Mouse (Mus musculus): ENCODE measurements around the gene Olfr376. TPM values are rescaled to one million over a fixed set of nuclear protein-coding genes. Genes with fewer than 3 reads are reported as not detected.

The Olfr376 gene
- polyA plus RNA-seq, 1 experiment from 2014 or later: not detected

Other genes with a start within 250 kb of the Olfr376 start
- 25.0 and 26.3 TPM in 2 replicates for gene Haspin, start 233.0 kb upstream of the Olfr376 start, polyA plus RNA-seq (2016; fragmentation: Nextera tagmentation; extraction: Ambion mirVana)
- 0.10 and 0.18 TPM in 2 replicates for gene P2rx5, start 210.8 kb upstream of the Olfr376 start, polyA plus RNA-seq (2016; fragmentation: Nextera tagmentation; extraction: Ambion mirVana)
- gene Emc6, start 194.2 kb upstream of the Olfr376 start, polyA plus RNA-seq (2016; fragmentation: Nextera tagmentation; extraction: Ambion mirVana): 122 and 123 TPM in 2 replicates
- gene Tax1bp3, start 194.2 kb upstream of the Olfr376 start, polyA plus RNA-seq (2016; fragmentation: Nextera tagmentation; extraction: Ambion mirVana): 189 and 206 TPM in 2 replicates
- gene Ctns, start 172.2 kb upstream of the Olfr376 start, polyA plus RNA-seq (2016; fragmentation: Nextera tagmentation; extraction: Ambion mirVana): 17.4 and 18.4 TPM in 2 replicates
- 0.49 and 0.86 TPM in 2 replicates for gene Shpk, start 171.8 kb upstream of the Olfr376 start, polyA plus RNA-seq (2016; fragmentation: Nextera tagmentation; extraction: Ambion mirVana)
- 0.10 TPM in 1 of 2 replicates, not detected in the other for gene Trpv1, start 137.0 kb upstream of the Olfr376 start, polyA plus RNA-seq (2016; fragmentation: Nextera tagmentation; extraction: Ambion mirVana)
- 0.04 TPM in 1 of 2 replicates, not detected in the other for gene Trpv3, start 103.9 kb upstream of the Olfr376 start, polyA plus RNA-seq (2016; fragmentation: Nextera tagmentation; extraction: Ambion mirVana)
- gene Aspa, start 41.6 kb upstream of the Olfr376 start, polyA plus RNA-seq (2016; fragmentation: Nextera tagmentation; extraction: Ambion mirVana): 0.10 and 0.39 TPM in 2 replicates
- not detected in 2 replicates for gene Gm49340, start 41.5 kb upstream of the Olfr376 start, polyA plus RNA-seq (2016; fragmentation: Nextera tagmentation; extraction: Ambion mirVana)
- gene Spata22, start 41.5 kb upstream of the Olfr376 start, polyA plus RNA-seq (2016; fragmentation: Nextera tagmentation; extraction: Ambion mirVana): not detected in 2 replicates
- gene Olfr20, start 20.5 kb upstream of the Olfr376 start, polyA plus RNA-seq (2016; fragmentation: Nextera tagmentation; extraction: Ambion mirVana): not detected in 2 replicates
- not detected in 2 replicates for gene Olfr1, start 28.4 kb downstream of the Olfr376 start, polyA plus RNA-seq (2016; fragmentation: Nextera tagmentation; extraction: Ambion mirVana)
- gene Olfr378, start 57.2 kb downstream of the Olfr376 start, polyA plus RNA-seq (2016; fragmentation: Nextera tagmentation; extraction: Ambion mirVana): not detected in 2 replicates
- not detected in 2 replicates for gene Olfr380, start 86.3 kb downstream of the Olfr376 start, polyA plus RNA-seq (2016; fragmentation: Nextera tagmentation; extraction: Ambion mirVana)
- gene Olfr381, start 120.4 kb downstream of the Olfr376 start, polyA plus RNA-seq (2016; fragmentation: Nextera tagmentation; extraction: Ambion mirVana): not detected in 2 replicates
- gene Olfr382, start 146.0 kb downstream of the Olfr376 start, polyA plus RNA-seq (2016; fragmentation: Nextera tagmentation; extraction: Ambion mirVana): not detected in 2 replicates
- gene Olfr385, start 221.8 kb downstream of the Olfr376 start, polyA plus RNA-seq (2016; fragmentation: Nextera tagmentation; extraction: Ambion mirVana): not detected in 2 replicates
- not detected in 2 replicates for gene Olfr384, start 227.3 kb downstream of the Olfr376 start, polyA plus RNA-seq (2016; fragmentation: Nextera tagmentation; extraction: Ambion mirVana)

Data from embryonic facial prominence, embryonic 10.5 days (tissue).